Mouse (Mus musculus) small intestine, adult 2 months (tissue): ENCODE results near the gene Slc29a2.

Experiments used
- CTCF ChIP-seq: fragments of 200-500 bp; IDR thresholded peaks from 2 replicates; pipeline ENCODE4 v1.5.1; 2012; ENCODE audit warnings: low read depth, mild to moderate bottlenecking, control low read depth, inconsistent platforms, low read length, moderate library complexity, mixed read lengths; ENCODE audit not compliant: insufficient replicate concordance, insufficient read length; ENCODE audit errors: extremely low read depth
- POLR2A ChIP-seq: fragments of 200-500 bp; IDR thresholded peaks from 2 replicates; pipeline ENCODE4 v1.6.1; 2012; ENCODE audit warnings: low read depth, mild to moderate bottlenecking, control low read depth, inconsistent platforms, low read length, moderate library complexity

GRCm38 (mm10) chr19:5048138-5049056 lies 24.7 kb downstream of the Slc29a2 start:
- TF ChIP-seq POLR2A (no peak), CTCF (no peak)
